Mouse (Mus musculus) MEL (cell line): Measurements from ENCODE around the gene Fnbp1.

Experiments
- CTCF ChIP-seq, 3 experiments: IDR thresholded peaks in 2 of 3; conservative IDR thresholded peaks in 1 of 3; 2 replicates each; pipeline ENCODE4 v1.5.1; 2011 to 2012; ENCODE audit warnings: low read length in 3 of 3, low read depth in 2 of 3, mild to moderate bottlenecking in 2 of 3, improper control_type of control experiment in 1 of 3, inconsistent platforms in 1 of 3, mixed read lengths in 1 of 3, moderate library complexity in 1 of 3; ENCODE audit not compliant: control insufficient read depth in 1 of 3, insufficient read depth in 1 of 3, poor library complexity in 1 of 3, severe bottlenecking in 1 of 3
- EP300 ChIP-seq, 2 experiments: IDR thresholded peaks; 2 replicates each; pipeline ENCODE4 v1.6.1; 2011; ENCODE audit warnings: improper control_type of control experiment in 2 of 2, low read length in 2 of 2, low read depth in 1 of 2, mild to moderate bottlenecking in 1 of 2
- GATA1 ChIP-seq: IDR thresholded peaks from 2 replicates; pipeline ENCODE4 v1.6.1; 2011; ENCODE audit warnings: low read depth, low read length, improper control_type of control experiment
- POLR2A ChIP-seq, 2 experiments: IDR thresholded peaks; 2 replicates each; pipeline ENCODE4 v1.6.1; 2011 to 2012; ENCODE audit warnings: low read length in 2 of 2, mild to moderate bottlenecking in 2 of 2, control low read depth in 1 of 2, improper control_type of control experiment in 1 of 2, low read depth in 1 of 2, moderate library complexity in 1 of 2; ENCODE audit not compliant: control insufficient read depth in 1 of 2, insufficient read depth in 1 of 2, poor library complexity in 1 of 2
- TAL1 ChIP-seq: IDR thresholded peaks from 2 replicates; pipeline ENCODE4 v1.6.1; 2012; ENCODE audit warnings: mild to moderate bottlenecking, inconsistent platforms, low read length, moderate library complexity, mixed read lengths
- USF1 ChIP-seq: IDR thresholded peaks from 2 replicates; pipeline ENCODE4 v1.6.1; 2014; ENCODE audit warnings: low read depth, mild to moderate bottlenecking, inconsistent platforms, low read length, improper control_type of control experiment, moderate library complexity

- TF ChIP-seq GATA1: no peak
- TF ChIP-seq CTCF (IDR thresholded peaks at IDR 0.05 in 2 of 3, conservative IDR thresholded peaks at IDR 0.05 in 1 of 3; ENCODE audit: control insufficient read depth in 1 of 3, insufficient read depth in 1 of 3, low read depth in 2 of 3, low read length in 3 of 3, poor library complexity in 1 of 3, severe bottlenecking in 1 of 3): no peak
- TF ChIP-seq USF1: no peak
- TF ChIP-seq TAL1: no peak
- TF ChIP-seq EP300 (IDR thresholded peaks at IDR 0.05; ENCODE audit: low read depth in 1 of 2, low read length in 2 of 2): no peak
- TF ChIP-seq POLR2A (IDR thresholded peaks at IDR 0.05; ENCODE audit: control insufficient read depth in 1 of 2, insufficient read depth in 1 of 2, low read depth in 1 of 2, low read length in 2 of 2, poor library complexity in 1 of 2): no peak
Measured at GRCm38 (mm10) chr2:31121131-31121693, 20.6 kb downstream of the Fnbp1 start.
